Mouse (Mus musculus) layer of hippocampus, postnatal 10 days (tissue): ENCODE measurements around the gene Bmp7. TPM values are rescaled to one million over a fixed set of nuclear protein-coding genes. Genes with fewer than 3 reads are reported as not detected.

Experiments used
- microRNA-seq, 2 experiments: library from miRNA; unstranded; fragments of <30 nt; microRNA quantifications; one replicate each; pipeline ENCODE4 v1.2.0; 2021
- total RNA-seq, 2 experiments: library from RNA; stranded (reverse); gene quantifications; 2 replicates each; pipeline ENCODE4 v1.2.3; 2021

Gene Bmp7
- total RNA-seq, 2 experiments from 2014 or later: 8.1 to 11.5 TPM

Small RNA genes within 50 kb of the gene (microRNA-seq; reads per million reads assigned to microRNA genes)
- 0 reads per million in 2 experiments for gene Gm22773

Other genes starting within 250 kb of the Bmp7 start
- under 1 TPM; 0.09 to 0.80 TPM for gene Spo11, start 37.4 kb upstream of the Bmp7 start, total RNA-seq
- gene Rae1, start 59.8 kb upstream of the Bmp7 start, total RNA-seq: 10 to 100 TPM; 75.3 to 83.2 TPM
- 1 to 10 TPM; 4.4 to 6.3 TPM for gene Rbm38, start 80.2 kb upstream of the Bmp7 start, total RNA-seq
- not detected for gene Ctcfl, start 179.2 kb upstream of the Bmp7 start, total RNA-seq
- gene Pck1, start 212.7 kb upstream of the Bmp7 start, total RNA-seq: not detected